Mouse (Mus musculus): ENCODE data around the gene Olfr305.
"Not testable (repeated sequence)": the region's sequence is repeated elsewhere in the genome, so short reads cannot be mapped to it uniquely, and the experiment has no call there.

Olfr305 gene

DNA sequence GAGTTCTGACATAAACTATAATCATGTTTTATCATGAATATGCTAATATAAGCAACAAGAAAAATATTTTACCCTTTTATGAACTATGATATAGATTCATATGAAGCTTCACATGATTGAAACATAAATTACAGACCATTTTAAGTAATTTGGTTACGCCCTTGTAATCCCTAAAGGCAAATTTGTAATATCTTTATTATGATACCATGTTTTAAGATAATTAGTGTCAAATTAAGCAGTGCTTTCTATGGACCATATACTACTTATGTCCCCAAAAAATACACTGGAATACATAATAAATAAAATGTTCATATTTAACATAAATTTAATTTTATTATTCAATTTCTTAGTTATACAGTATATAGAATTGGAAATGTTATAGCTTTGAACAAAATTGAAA is at the start of gene Olfr305:
TSS of gene Olfr305 (minus strand) at position 101 of the 400 bp plus-strand sequence.
- DNase-seq (ENCODE audit: low spot score): no peak

DNA sequence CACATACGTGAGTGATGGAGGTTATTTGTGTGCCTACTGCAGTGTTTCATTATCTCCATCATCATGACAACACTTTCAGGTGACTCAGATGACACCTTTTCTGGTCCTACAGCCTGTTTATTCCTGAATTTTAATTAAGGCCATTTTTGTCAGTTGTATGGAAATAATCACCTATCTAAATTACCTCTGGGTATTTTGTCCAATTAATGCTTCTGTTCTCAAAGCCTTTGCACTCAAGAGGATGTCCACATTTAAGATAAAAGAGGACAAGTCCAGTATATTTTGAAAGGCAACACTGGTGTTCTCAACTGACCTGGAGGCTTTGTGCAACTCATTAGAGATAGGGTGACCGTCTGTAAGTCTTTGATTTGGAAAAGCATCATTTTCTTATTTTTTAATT is 36.8 kb upstream of the Olfr305 start, which contains the start of gene Olfr301:
TSS of gene Olfr301 (plus strand) at position 301 of the 400 bp plus-strand sequence.
- no peak for DNase-seq (ENCODE audit: low spot score)

DNA sequence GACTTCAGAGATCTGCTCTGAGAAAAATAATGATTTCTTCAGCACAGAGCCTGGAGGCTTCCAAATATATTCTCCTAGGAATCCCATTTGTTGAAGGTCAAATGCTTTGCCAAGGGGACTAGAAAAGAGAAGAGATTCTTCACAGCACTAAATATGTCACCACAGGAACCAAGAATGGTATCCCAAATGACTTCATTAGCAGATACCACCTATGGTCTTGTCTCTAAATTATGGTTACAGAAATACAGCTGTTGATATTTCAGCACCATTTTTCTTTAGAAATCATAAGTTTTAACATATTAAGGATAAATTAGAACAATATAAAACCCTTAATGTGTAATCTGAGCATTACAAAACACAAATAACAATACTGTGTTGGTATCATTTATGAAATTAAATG is 31.0 kb upstream of the Olfr305 start, which contains the start of gene Olfr303:
TSS of gene Olfr303 (minus strand) at position 101 of the 400 bp plus-strand sequence.
- no peak for DNase-seq (ENCODE audit: low spot score)

DNA sequence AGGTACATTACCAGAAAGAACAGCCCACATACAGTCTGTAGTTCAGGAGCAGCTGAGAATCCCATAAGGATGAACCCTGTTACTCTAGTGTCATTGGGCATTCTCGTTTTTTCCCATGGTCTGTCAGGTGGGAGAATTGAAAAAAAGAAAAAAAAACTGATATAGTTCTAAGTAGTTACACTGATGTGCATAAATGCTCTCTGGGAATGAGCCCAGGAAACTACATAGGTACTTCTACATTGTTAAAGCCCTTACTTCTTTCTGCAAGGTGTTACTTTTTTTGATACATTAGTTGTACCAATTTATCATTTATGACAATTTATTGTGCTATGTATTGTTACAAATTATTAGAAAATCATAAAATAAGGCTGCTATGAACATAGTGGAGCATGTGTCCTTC is 19.8 kb upstream of the Olfr305 start, which contains the start of gene Olfr304:
TSS of gene Olfr304 (minus strand) at position 101 of the 400 bp plus-strand sequence.
- no peak for DNase-seq (ENCODE audit: low spot score)

DNA sequence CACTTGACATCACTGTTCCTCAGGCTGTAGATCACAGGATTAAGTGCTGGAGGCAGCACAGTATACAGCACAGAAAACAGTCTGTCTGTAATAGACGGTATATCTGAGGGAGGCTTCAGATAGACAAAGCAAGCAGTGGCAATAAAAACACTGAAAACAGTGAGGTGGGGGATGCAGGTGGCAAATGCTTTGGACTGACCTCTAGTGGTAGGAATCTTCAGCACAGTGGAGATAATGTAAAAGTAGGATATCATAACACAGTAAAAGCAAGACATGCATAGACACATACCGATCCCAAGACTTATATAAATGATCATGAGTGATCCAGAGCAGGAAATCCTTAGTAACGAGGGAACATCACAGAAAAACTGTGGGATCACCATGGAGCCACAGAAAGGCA is 19.0 kb upstream of the Olfr305 start:
- DNase-seq (ENCODE audit: low spot score): no peak

DNA sequence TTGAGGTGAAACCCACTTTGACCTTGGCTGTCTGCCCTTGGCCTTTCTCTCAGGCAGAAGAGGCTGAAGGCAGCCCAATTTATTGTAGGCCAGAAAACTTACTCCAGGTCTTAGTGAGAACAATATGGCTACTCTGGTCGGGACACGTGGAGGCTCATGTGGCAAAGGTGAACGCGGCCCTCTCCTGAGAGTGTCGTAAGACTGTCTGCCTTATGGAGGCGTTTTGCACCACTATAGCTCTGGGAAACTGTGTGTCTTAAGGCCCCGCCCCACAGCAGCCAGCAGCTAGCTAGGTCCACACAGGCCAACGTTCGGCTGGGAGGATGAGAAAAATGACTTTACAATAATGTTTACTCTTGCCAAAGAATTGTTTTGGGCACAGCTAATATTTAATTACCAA is 20.4 kb downstream of the Olfr305 start:
- DNase-seq (ENCODE audit: low spot score): not testable (repeated sequence)

DNA sequence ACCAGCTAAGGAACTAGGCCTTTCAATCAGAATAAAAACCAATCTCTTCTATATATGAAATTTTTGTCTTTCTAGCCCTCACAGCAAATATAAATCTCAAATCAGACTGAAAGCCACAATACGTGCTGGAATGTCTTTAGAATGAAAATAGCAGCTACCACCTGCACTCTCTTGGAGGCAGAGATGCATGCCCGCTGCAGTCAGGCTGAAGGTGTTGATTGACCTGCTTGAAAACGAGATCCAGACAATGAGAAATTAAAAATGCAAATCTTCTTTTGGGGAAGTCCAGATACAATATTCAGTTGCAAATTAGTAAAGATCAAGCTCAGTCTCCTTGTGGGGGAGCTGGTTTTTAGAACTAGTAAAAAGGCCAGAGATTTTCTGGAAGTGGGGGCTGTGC is 22.5 kb downstream of the Olfr305 start:
- DNase-seq (ENCODE audit: low spot score): no peak

DNA sequence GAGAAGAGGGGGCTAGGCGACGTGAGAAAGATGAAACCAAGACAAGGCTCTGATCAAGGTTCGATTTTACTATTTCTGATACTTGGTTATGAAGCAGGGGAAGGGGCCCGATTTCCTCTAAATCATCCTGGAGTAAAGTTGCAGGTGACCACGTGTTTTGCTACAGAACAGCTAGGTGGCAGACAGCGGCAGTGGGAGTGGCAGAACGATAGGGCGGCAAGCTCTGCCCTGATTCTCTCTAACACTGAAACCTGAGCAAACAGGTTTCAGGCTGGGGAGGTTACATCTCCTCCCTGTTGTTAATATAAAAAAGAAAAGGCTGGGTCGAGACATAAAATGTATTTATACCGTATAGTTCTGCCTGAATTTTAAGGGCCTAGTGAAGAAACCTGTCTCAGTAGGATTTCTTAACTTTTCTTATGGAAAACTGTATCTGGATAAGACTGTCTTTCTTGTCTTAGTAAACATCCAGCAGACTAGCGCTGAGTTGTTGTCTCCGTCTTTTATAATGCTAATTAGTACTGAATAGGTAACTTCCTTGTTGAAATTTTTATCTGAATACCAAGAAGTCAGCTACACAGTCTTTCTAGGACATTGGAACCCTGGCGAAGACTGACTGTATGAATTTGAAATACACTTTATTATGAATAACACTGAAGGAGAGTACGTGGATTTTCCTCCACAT is 23.7 kb downstream of the Olfr305 start:
- no peak for DNase-seq (ENCODE audit: low spot score)

DNA sequence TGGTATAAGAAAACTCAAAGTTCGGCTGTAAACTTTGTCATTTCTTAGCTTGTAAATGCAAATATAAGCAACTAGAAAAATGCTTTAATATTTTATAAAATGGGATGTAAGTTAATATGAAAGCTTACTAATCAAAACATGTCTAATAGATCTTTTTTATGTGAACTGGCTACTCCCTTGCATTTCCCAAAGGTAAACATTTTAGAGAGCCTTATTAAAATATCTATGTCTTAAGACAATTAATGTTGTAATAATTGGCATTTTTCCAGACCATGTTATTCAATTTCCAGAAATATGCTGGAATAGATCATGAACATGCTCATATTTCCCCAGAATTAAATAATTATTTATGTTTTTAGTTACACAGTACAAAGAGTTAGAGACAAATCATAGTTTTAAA is 29.2 kb downstream of the Olfr305 start, which contains the start of gene Olfr307:
TSS of gene Olfr307 (minus strand) at position 101 of the 400 bp plus-strand sequence.
- DNase-seq (ENCODE audit: low spot score): no peak

DNA sequence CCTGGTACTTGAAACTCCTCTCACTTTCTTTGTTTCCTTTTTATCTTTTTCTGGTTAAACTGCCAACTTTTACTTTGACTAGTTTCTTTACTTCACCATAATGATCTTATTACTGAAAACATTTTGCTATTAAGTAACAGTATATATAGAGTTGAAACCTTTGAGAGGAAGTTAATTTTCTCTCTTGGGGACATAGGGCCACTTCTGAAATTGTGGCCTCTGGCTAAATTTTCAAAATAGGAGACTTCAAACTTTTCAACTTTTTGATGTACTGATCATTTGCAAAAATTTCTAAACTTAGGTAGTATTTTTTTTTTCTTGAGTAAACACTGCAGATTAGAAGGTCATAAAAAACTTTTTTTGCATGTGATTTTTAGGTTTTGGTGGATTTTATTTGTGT is 41.2 kb downstream of the Olfr305 start, which contains the start of gene Olfr308:
TSS of gene Olfr308 (minus strand) at position 101 of the 400 bp plus-strand sequence.
- no peak for DNase-seq (ENCODE audit: low spot score)

DNA sequence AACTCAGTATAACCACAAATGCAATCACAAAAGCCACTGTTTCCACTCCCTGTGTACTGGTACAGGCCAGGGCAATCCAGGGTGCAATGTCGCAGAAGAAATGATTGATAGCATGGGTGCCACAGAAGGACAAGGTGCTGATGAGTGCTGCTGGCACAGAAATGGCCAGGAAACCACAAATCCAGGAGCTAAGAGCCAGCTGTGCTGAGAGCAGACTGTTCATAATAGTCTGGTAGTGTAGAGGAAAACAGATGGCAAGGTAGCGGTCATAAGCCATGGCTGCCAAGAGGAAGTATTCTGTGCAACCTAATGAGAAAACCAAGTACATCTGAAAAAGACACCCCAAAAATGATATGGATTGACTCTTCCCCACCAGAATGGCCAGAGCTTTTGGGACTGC is 45.4 kb downstream of the Olfr305 start:
- no peak for DNase-seq (ENCODE audit: low spot score)

DNA sequence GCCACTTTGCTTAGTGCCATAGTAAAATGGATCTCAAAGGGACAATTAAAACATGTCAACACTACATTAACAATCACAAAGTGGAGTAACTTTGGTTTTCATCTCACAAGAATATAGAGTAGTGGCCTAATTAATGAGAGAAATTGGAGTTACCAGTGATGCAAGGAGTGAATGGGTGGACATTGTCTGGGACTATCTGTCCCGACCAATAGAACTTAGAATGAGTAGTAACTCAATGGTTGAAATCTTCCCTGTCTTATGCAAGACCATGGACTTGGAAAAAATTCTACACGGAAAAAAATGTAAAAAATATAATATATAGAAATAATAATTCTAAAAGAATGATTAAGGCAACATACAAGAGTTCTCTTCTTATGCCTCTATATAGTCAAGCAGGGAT is 53.1 kb downstream of the Olfr305 start, which contains the start of gene Olfr309:
TSS of gene Olfr309 (minus strand) at position 101 of the 400 bp plus-strand sequence.
- no peak for DNase-seq (ENCODE audit: low spot score)
